Mouse (Mus musculus): ENCODE measurements around the gene Fance.
"Not testable (repeated sequence)": the region's sequence is repeated elsewhere in the genome, so short reads cannot be mapped to it uniquely, and the experiment has no call there.

Fance gene

GRCm38 (mm10) chr17:28291346-28291745 is 22.0 kb upstream of the Fance start:
- no peak for DNase-seq (ENCODE audit: extremely low spot score)

- DNase-seq (ENCODE audit: extremely low spot score), result no peak
Observed at GRCm38 (mm10) chr17:28293716-28294115, 19.6 kb upstream of the Fance start.

- no peak for DNase-seq (ENCODE audit: extremely low spot score)
Observed at GRCm38 (mm10) chr17:28294449-28295333, 18.6 kb upstream of the Fance start.

GRCm38 (mm10) chr17:28298888-28299287 is 14.4 kb upstream of the Fance start:
- DNase-seq (ENCODE audit: extremely low spot score), result no peak

GRCm38 (mm10) chr17:28299669-28300320 is 13.5 kb upstream of the Fance start:
- no peak for DNase-seq (ENCODE audit: extremely low spot score)

GRCm38 (mm10) chr17:28300323-28300722 is 13.0 kb upstream of the Fance start:
- DNase-seq (ENCODE audit: extremely low spot score), result peak; percentile 65

- DNase-seq (ENCODE audit: extremely low spot score), result no peak
Observed at GRCm38 (mm10) chr17:28300850-28301249, 12.5 kb upstream of the Fance start.

GRCm38 (mm10) chr17:28305172-28305571 is 8.1 kb upstream of the Fance start:
- no peak for DNase-seq (ENCODE audit: extremely low spot score)

DNA sequence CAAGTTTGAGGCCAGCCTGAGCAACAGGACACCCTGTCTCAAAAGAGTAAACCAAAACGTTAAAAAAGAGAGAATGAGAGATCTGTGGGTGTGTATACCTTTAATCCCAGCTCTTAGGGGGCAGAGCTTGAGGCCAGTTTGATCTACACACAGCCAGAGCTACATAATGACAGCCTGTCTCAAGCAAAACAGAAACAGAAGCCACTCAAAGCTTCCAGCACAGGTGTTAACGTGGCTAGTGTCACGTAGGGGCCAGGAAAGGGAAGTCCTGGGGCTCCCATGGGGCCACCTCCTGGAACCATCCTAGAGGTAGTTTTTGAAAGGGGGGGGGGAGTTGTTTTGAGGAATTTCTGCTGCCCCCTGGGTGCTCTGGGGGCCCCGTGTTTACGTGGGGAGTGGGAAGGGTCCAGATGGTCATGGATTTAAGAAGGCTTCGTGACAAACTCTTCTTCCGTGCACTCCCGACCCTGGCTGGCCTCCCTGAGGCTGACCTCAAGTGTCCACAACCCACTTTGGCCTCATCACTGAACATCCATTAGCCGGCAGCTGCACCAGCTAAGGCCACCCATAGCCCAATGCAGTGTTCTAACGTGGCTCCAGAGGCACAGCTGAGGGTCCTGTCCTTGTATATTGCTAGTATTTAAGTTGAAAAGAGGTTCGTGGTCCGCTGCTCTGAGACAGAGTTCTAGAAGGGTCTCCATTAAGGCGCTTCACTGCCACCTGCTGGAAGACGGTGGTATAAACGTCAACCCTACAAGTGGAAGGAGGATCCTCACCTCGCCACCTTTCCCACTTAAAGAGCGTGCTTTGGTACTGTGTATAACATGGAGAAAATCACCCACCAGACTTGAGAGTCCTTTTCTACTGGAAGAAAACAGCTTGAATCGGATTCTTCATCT is 4.8 kb upstream of the Fance start:
- peak; percentile 87 for DNase-seq (ENCODE audit: extremely low spot score)

- no peak for DNase-seq (ENCODE audit: extremely low spot score)
Observed at GRCm38 (mm10) chr17:28310831-28311230, 2.5 kb upstream of the Fance start.

DNA sequence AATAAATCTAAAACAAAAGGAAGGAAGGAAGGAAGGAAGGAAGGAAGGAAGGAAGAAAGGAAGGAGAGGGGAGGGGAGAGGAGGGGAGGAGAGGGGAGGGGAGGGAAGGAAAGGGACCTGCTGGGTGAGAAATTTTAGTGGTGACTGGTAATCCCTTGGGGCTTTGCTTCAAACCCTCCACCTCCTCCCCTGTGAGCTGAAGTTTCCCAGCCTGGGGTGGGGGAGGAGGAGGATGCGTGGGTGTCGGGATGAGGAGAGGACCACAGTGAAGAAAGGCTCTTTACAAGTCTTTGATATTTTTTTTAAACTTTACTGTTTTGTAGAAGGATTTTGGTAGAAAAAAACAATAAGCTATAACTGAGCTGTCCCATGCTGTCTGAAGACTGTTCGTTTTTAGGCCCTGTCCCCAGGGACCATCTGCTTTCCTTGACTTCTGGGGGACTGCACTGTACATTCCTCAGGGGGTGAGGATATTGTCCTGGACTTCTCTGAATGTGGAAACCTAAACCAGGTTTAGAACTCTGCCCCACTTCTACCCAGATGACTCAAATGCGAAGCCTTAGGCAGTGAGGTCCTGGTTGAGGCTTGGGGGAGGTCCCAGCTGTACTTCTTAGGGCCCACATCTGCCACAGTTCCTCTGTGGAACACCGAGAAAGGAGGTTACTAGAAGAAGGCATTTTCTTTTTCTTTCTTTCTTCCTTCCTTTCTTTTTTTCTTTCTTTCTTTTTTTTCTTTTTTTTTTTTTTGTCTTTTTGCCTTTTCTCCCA is 1.8 kb upstream of the Fance start:
- DNase-seq (ENCODE audit: extremely low spot score), result no peak

- DNase-seq (ENCODE audit: extremely low spot score), result no peak
Observed at GRCm38 (mm10) chr17:28312232-28313211, 797 bp upstream of the Fance start.

GRCm38 (mm10) chr17:28313880-28314225 is 534 bp downstream of the Fance start:
- no peak for DNase-seq (ENCODE audit: extremely low spot score)

- no peak for DNase-seq (ENCODE audit: extremely low spot score)
Observed at GRCm38 (mm10) chr17:28315611-28316160, 2.4 kb downstream of the Fance start.

DNA sequence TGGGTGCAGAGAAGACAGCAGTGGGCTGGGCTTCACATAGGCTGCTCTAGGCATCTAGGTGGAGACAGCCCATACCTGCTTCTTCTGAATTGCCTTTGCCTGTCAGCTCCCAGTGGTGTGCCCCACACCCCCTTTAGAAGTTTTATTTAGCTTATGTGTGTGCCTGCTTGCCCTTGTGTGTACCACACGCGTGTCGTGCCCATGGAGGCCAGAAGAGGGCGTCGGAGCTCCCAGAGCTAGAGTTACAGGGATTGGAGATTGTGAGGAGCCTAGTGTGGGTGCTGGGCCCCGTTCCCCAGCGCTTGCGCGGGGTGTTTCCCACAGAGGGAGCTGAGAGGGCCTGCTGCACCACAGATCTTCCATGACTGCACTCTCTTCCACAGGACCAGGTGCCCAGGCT is 3.2 kb downstream of the Fance start:
- DNase-seq (ENCODE audit: extremely low spot score), result no peak

DNA sequence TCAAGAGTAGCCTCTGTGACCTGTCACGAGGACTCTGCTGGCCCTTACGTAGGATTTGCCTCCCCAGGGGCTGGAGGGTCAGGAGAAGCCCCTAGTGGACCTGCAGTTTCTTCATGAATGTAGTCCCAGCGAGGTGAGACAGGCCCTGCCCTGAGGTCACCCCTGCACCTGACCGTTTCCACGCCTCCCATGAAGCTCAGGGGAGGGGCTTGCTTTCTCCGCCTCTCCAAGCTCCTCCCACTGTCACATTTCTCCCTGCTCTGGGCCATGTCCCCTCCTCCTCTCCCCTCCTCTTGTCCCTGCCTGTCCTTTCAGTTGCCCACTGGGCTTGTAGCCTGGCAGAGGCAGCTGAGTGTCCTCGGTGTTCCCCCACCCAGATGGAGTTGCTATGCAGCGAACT is 3.8 kb downstream of the Fance start:
- DNase-seq (ENCODE audit: extremely low spot score), result no peak

GRCm38 (mm10) chr17:28317725-28318124 is 4.4 kb downstream of the Fance start:
- no peak for DNase-seq (ENCODE audit: extremely low spot score)

- DNase-seq (ENCODE audit: extremely low spot score), result no peak
Observed at GRCm38 (mm10) chr17:28321700-28322099, 8.4 kb downstream of the Fance start.

DNA sequence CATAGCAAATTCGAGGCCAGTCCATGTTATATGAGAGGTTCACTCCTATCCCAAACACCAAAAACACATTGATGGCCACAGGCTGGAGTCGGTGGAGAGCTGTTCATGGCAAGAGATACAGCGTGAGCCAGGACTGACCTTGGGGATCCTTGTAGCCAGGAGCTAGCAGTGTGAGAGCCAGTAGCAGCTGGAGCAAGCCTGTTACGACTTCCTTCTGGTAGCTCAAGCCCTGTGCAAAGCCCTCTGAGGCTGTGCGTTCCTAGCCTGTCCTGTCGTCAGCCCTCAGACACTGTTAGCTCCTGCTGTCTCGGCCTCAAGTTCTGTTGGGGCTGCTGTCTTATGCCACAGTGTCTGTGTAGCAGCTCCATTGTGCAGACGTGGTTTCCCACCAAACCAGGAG is 10.5 kb downstream of the Fance start:
- no peak for DNase-seq (ENCODE audit: extremely low spot score)

DNA sequence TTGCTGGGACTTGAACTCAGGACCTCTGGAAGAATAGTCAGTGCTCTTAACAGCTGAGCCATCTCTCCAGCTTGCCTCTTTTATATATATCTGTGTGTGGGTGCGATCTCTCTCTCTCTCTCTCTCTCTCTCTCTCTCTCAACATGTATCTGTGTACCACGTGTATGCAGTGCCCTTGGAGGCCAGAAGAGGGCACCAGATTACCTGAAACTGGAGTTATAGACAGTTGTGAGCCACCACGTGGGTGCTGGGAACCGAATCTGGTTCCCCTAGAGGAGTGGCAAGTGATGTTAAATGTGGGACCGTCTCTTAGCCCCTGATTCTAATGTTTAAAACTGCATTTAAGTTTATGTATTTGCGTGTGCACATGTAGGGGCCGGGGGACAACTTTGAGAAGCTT is 11.1 kb downstream of the Fance start:
- not testable (repeated sequence) for DNase-seq (ENCODE audit: extremely low spot score)

All from embryo, embryonic 9.5 days (tissue).